Mouse (Mus musculus) forebrain, postnatal 0 days (tissue): ENCODE measurements at regions not wholly inside any gene's neighbourhood (a gene's known extent, or its start where the extent isn't known, plus 50 kb on each side); places are given as distances from the start of the nearest gene placed in this dataset.

Source experiments
- ATAC-seq: fragments of 200-750 bp; cut with Nextera tagmentation; 2 replicates; pipeline ENCODE4 v1.8.0; 2017; ENCODE audit warnings: mild to moderate bottlenecking, moderate library complexity
- DNase-seq: peaks from one replicate; pipeline ENCODE4 v3.0.0-alpha.2; 2015
- H3K27ac ChIP-seq: fragments of 300-500 bp; sonication (generic); 2 replicates; pipeline ENCODE4 v1.5.1; 2014; ENCODE audit warnings: low read depth, mild to moderate bottlenecking, antibody characterized with exemption, low read length, moderate library complexity, mixed read lengths
- H3K27me3 ChIP-seq: fragments of 300-500 bp; sonication (generic); 2 replicates; pipeline ENCODE4 v1.6.1; 2014; ENCODE audit warnings: mild to moderate bottlenecking, low read length, mixed read lengths; ENCODE audit not compliant: insufficient read depth
- H3K36me3 ChIP-seq: fragments of 300-500 bp; sonication (generic); 2 replicates; pipeline ENCODE4 v1.6.1; 2014; ENCODE audit warnings: mild to moderate bottlenecking, moderate library complexity; ENCODE audit not compliant: insufficient read depth
- H3K4me1 ChIP-seq: fragments of 300-500 bp; sonication (generic); 2 replicates; pipeline ENCODE4 v1.6.1; 2014; ENCODE audit warnings: antibody characterized with exemption; ENCODE audit not compliant: insufficient read depth
- H3K4me2 ChIP-seq: fragments of 300-500 bp; sonication (generic); 2 replicates; pipeline ENCODE4 v1.6.1; 2014; ENCODE audit warnings: low read depth, mild to moderate bottlenecking, moderate library complexity
- H3K4me3 ChIP-seq: fragments of 300-500 bp; sonication (generic); 2 replicates; pipeline ENCODE4 v1.5.1; 2014; ENCODE audit warnings: low read depth, low read length, mixed read lengths
- H3K9ac ChIP-seq: fragments of 300-500 bp; sonication (generic); 2 replicates; pipeline ENCODE4 v1.6.1; 2014; ENCODE audit warnings: mild to moderate bottlenecking
- H3K9me3 ChIP-seq: fragments of 300-500 bp; sonication (generic); 2 replicates; pipeline ENCODE4 v1.6.1; 2016; ENCODE audit warnings: low read length
- CTCF ChIP-seq: sonication (generic); IDR thresholded peaks from 2 replicates; pipeline ENCODE4 v1.5.1; 2016; ENCODE audit warnings: antibody characterized with exemption, control low read depth, low read depth
- WGBS: fragments of 180-500 bp; shearing (Covaris S2); extraction: QIAGEN DNeasy Blood & Tissue Kit; methylation state at CpG from one replicate; pipeline ENCODE4 v1.1.7; 2014; 5-methylcytosine and 5-hydroxymethylcytosine counted together

- peak overlapping the region; percentile 67 for H3K27ac ChIP-seq
- H3K4me1 ChIP-seq = peaks cover 12% of the 10 kb centered on the region
- H3K9ac ChIP-seq = no peak overlapping the region
- H3K4me3 ChIP-seq = 0 out of 2 replicates have a peak overlapping the region, but pooled peaks have one; percentile 1
- H3K36me3 ChIP-seq = no peaks in the 10 kb centered on the region
- no peak for TF ChIP-seq CTCF
- ATAC-seq (peak; percentile 98), DNase-seq (peak; percentile 80)
- no peaks in the 10 kb centered on the region for H3K9me3 ChIP-seq
- WGBS = 37% methylated on average over 12 of the region's 12 CpGs
- no peaks in the 10 kb centered on the region for H3K27me3 ChIP-seq
- H3K4me2 ChIP-seq = peak overlapping the region; percentile 23
Observed at GRCm38 (mm10) chr15:25019352-25019941, 394.1 kb downstream of the Basp1 start.

- Histone ChIP-seq H3K36me3 (no peaks in the 10 kb centered on the region), H3K4me2 (peak overlapping the region; percentile 23; the same call in 1 of the 2 replicates), H3K4me3 (no peak overlapping the region), H3K27ac (peak overlapping the region; percentile 67), H3K9ac (no peak overlapping the region), H3K4me1 (peaks cover 12% of the 10 kb centered on the region), H3K9me3 (no peaks in the 10 kb centered on the region), H3K27me3 (no peaks in the 10 kb centered on the region)
- TF ChIP-seq CTCF = no peak
- WGBS = 67% methylated on average over 3 of the region's 3 CpGs
- DNase-seq (no peak), ATAC-seq (peak; percentile 7; the same call in 1 of the 2 replicates)
Observed at GRCm38 (mm10) chr15:25018937-25019336, 394.6 kb downstream of the Basp1 start.

GRCm38 (mm10) chr15:25007720-25008119 is 405.8 kb downstream of the Basp1 start:
- 64% methylated on average over 2 of the region's 2 CpGs for WGBS
- no peak for DNase-seq

GRCm38 (mm10) chr15:25000171-25000570 is 413.4 kb downstream of the Basp1 start:
- no peak for TF ChIP-seq CTCF
- no peak for ATAC-seq
- H3K9me3 ChIP-seq = no peaks in the 10 kb centered on the region
- H3K27ac ChIP-seq = no peak overlapping the region
- H3K4me2 ChIP-seq = no peak overlapping the region
- no peaks in the 10 kb centered on the region for H3K4me1 ChIP-seq
- no peak overlapping the region for H3K4me3 ChIP-seq
- DNase-seq = no peak
- H3K9ac ChIP-seq = no peak overlapping the region
- no peaks in the 10 kb centered on the region for H3K36me3 ChIP-seq
- 91% methylated on average over 3 of the region's 3 CpGs for WGBS
- no peaks in the 10 kb centered on the region for H3K27me3 ChIP-seq

More at GRCm38 (mm10) chr15:25007720-25008119, 405.8 kb downstream of the Basp1 start:
- Histone ChIP-seq H3K27me3 (no peaks in the 10 kb centered on the region), H3K4me3 (no peak overlapping the region), H3K4me2 (no peak overlapping the region), H3K27ac (no peak overlapping the region), H3K9me3 (no peaks in the 10 kb centered on the region), H3K36me3 (no peaks in the 10 kb centered on the region), H3K4me1 (no peaks in the 10 kb centered on the region), H3K9ac (no peak overlapping the region)
- no peak for ATAC-seq
- no peak for TF ChIP-seq CTCF

GRCm38 (mm10) chr15:24993325-24993673 is 420.3 kb downstream of the Basp1 start:
- Histone ChIP-seq H3K27me3 (no peaks in the 10 kb centered on the region), H3K4me3 (no peak overlapping the region), H3K9ac (no peak overlapping the region), H3K27ac (no peak overlapping the region), H3K4me1 (no peaks in the 10 kb centered on the region), H3K4me2 (peak overlapping the region; percentile 27; the same call in 1 of the 2 replicates), H3K36me3 (no peaks in the 10 kb centered on the region), H3K9me3 (no peaks in the 10 kb centered on the region)
- DNase-seq (no peak), ATAC-seq (no peak)
- no peak for TF ChIP-seq CTCF
- WGBS = 88% methylated on average over 2 of the region's 2 CpGs

GRCm38 (mm10) chr15:24992665-24993324 is 420.8 kb downstream of the Basp1 start:
- no peaks in the 10 kb centered on the region for H3K36me3 ChIP-seq
- H3K4me3 ChIP-seq = peak overlapping the region; percentile 7; the same call in 1 of the 2 replicates
- TF ChIP-seq CTCF = no peak
- peak; percentile 91 for ATAC-seq
- H3K9ac ChIP-seq = no peak overlapping the region
- 58% methylated on average over 14 of the region's 14 CpGs for WGBS
- no peaks in the 10 kb centered on the region for H3K4me1 ChIP-seq
- peak overlapping the region; percentile 27; the same call in 1 of the 2 replicates for H3K4me2 ChIP-seq
- peak; percentile 80 for DNase-seq
- H3K27ac ChIP-seq = peak overlapping the region; percentile 59
- H3K9me3 ChIP-seq = no peaks in the 10 kb centered on the region
- H3K27me3 ChIP-seq = no peaks in the 10 kb centered on the region

- H3K27ac ChIP-seq = no peak overlapping the region
Observed at GRCm38 (mm10) chr15:24990082-24990786, 423.3 kb downstream of the Basp1 start.

More at GRCm38 (mm10) chr15:24990082-24990786, 423.3 kb downstream of the Basp1 start:
- Histone ChIP-seq H3K36me3 (no peaks in the 10 kb centered on the region), H3K4me1 (no peaks in the 10 kb centered on the region), H3K4me3 (no peak overlapping the region), H3K27me3 (no peaks in the 10 kb centered on the region), H3K9ac (no peak overlapping the region), H3K9me3 (no peaks in the 10 kb centered on the region), H3K4me2 (no peak overlapping the region)
- TF ChIP-seq CTCF = no peak
- WGBS = 50% methylated on average over 5 of the region's 5 CpGs
- DNase-seq (peak; percentile 33), ATAC-seq (peak; percentile 47; the same call in 1 of the 2 replicates)
